Mouse (Mus musculus) stomach, postnatal 0 days (tissue): ENCODE data around the gene Hsf5. TPM values are rescaled to one million over a fixed set of nuclear protein-coding genes. Genes with fewer than 3 reads are reported as not detected.
A peak's percentile ranks its signal among the peaks of the same experiment; 100 is the strongest.

Source experiments
- ATAC-seq: fragments of 200-750 bp; cut with Nextera tagmentation; 2 replicates; pipeline ENCODE4 v1.8.0; 2017; ENCODE audit not compliant: low FRiP score, low TSS enrichment
- DNase-seq: peaks from one replicate; pipeline ENCODE4 v3.0.0-alpha.2; 2016; ENCODE audit warnings: low spot score
- H3K27ac ChIP-seq: fragments of 300-500 bp; sonication (generic); replicated peaks from 2 replicates; pipeline ENCODE4 v1.5.1; 2014; ENCODE audit warnings: mild to moderate bottlenecking, control low read depth
- H3K27me3 ChIP-seq: fragments of 300-500 bp; sonication (generic); 2 replicates; pipeline ENCODE4 v1.6.1; 2014; ENCODE audit warnings: low read length; ENCODE audit not compliant: control insufficient read depth, insufficient read depth
- H3K36me3 ChIP-seq: fragments of 300-500 bp; sonication (generic); 2 replicates; pipeline ENCODE4 v1.6.1; 2014; ENCODE audit warnings: low read length, mixed read lengths; ENCODE audit not compliant: control insufficient read depth, insufficient read depth
- H3K4me1 ChIP-seq: fragments of 300-500 bp; sonication (generic); replicated peaks from 2 replicates; pipeline ENCODE4 v1.6.1; 2014; ENCODE audit warnings: antibody characterized with exemption; ENCODE audit not compliant: control insufficient read depth, insufficient read depth
- H3K4me2 ChIP-seq: fragments of 300-500 bp; sonication (generic); replicated peaks from 2 replicates; pipeline ENCODE4 v1.6.1; 2014; ENCODE audit warnings: low read depth, mild to moderate bottlenecking, control low read depth, moderate library complexity
- H3K4me3 ChIP-seq: fragments of 300-500 bp; sonication (generic); 2 replicates; pipeline ENCODE4 v1.5.1; 2014; ENCODE audit warnings: low read depth, low read length, control low read depth
- H3K9ac ChIP-seq: fragments of 300-500 bp; sonication (generic); 2 replicates; pipeline ENCODE4 v1.6.1; 2014; ENCODE audit warnings: mild to moderate bottlenecking, low read length, control low read depth, mixed read lengths
- H3K9me3 ChIP-seq: fragments of 300-500 bp; sonication (generic); 2 replicates; pipeline ENCODE4 v1.6.1; 2016; ENCODE audit warnings: low read length; ENCODE audit not compliant: control insufficient read depth
- CTCF ChIP-seq: IDR thresholded peaks from 2 replicates; pipeline ENCODE4 v1.5.1; 2016; ENCODE audit warnings: antibody characterized with exemption, low read depth, mild to moderate bottlenecking, moderate library complexity
- EP300 ChIP-seq: optimal IDR thresholded peaks from 2 replicates; pipeline ENCODE3; 2016; ENCODE audit warnings: antibody characterized with exemption
- WGBS: fragments of 180-500 bp; shearing (Covaris S2); extraction: QIAGEN DNeasy Blood & Tissue Kit; methylation state at CpG from one replicate; pipeline ENCODE4 v1.1.7; 2014; 5-methylcytosine and 5-hydroxymethylcytosine counted together
- polyA plus RNA-seq: library from polyadenylated mRNA; unstranded; fragments of >200 nt; fragmentation: Nextera tagmentation; extraction: Ambion mirVana; gene quantifications from 2 replicates; pipeline ENCODE4 v1.2.1, GENCODE M21; 2015

The Hsf5 gene
- polyA plus RNA-seq, 1 experiment from 2014 or later: not detected

GRCm38 (mm10) chr11:87574520-87575180 is 42.3 kb upstream of the Hsf5 start:
- no peak overlapping the region for H3K4me2 ChIP-seq
- no peaks in the 10 kb centered on the region for H3K27me3 ChIP-seq
- no peak for TF ChIP-seq EP300
- TF ChIP-seq CTCF: no peak
- H3K9me3 ChIP-seq: no peaks in the 10 kb centered on the region
- peaks cover 3% of the 10 kb centered on the region; the same call in 1 of the 2 replicates for H3K4me1 ChIP-seq
- DNase-seq (no peak), ATAC-seq (no peak)
- H3K27ac ChIP-seq: no peak overlapping the region
- H3K9ac ChIP-seq: no peak overlapping the region
- H3K36me3 ChIP-seq: no peaks in the 10 kb centered on the region
- H3K4me3 ChIP-seq: no peak overlapping the region
- WGBS: 54% methylated on average over 21 of the region's 21 CpGs

- peak overlapping the region; percentile 47 for H3K4me3 ChIP-seq
- ATAC-seq (no peak), DNase-seq (no peak)
- H3K4me2 ChIP-seq: peak overlapping the region; percentile 75
- H3K27ac ChIP-seq: no peak overlapping the region
- no peaks in the 10 kb centered on the region for H3K36me3 ChIP-seq
- whole genome bisulfite sequencing: 33% methylated on average over 6 of the region's 6 CpGs
- no peaks in the 10 kb centered on the region for H3K9me3 ChIP-seq
- peak overlapping the region; percentile 59 for H3K9ac ChIP-seq
- TF ChIP-seq EP300 (no peak), CTCF (no peak)
- peaks cover 3% of the 10 kb centered on the region; the same call in 1 of the 2 replicates for H3K4me1 ChIP-seq
- no peaks in the 10 kb centered on the region for H3K27me3 ChIP-seq
Measured at GRCm38 (mm10) chr11:87577601-87578248, 39.2 kb upstream of the Hsf5 start.

- Histone ChIP-seq H3K4me2 (peak overlapping the region; percentile 75), H3K4me1 (peaks cover 3% of the 10 kb centered on the region; the same call in 1 of the 2 replicates), H3K9ac (peak overlapping the region; percentile 59), H3K36me3 (no peaks in the 10 kb centered on the region), H3K27ac (peak overlapping the region; percentile 82), H3K9me3 (no peaks in the 10 kb centered on the region), H3K27me3 (no peaks in the 10 kb centered on the region), H3K4me3 (peak overlapping the region; percentile 47)
- no peak; the same call in 1 of the 2 replicates for TF ChIP-seq CTCF
- TF ChIP-seq EP300: no peak
- WGBS: 2% methylated on average over 39 of the region's 40 CpGs
- DNase-seq (peak; percentile 83), ATAC-seq (peak; percentile 71)
Measured at GRCm38 (mm10) chr11:87578249-87578962, 38.6 kb upstream of the Hsf5 start.

GRCm38 (mm10) chr11:87578963-87579601 is 37.9 kb upstream of the Hsf5 start:
- ATAC-seq: no peak; the same call in 1 of the 2 replicates
- TF ChIP-seq CTCF (no peak), EP300 (no peak)
- 25% methylated on average over 9 of the region's 10 CpGs for WGBS
- peaks cover 3% of the 10 kb centered on the region; the same call in 1 of the 2 replicates for H3K4me1 ChIP-seq
- H3K9ac ChIP-seq: no peak overlapping the region
- no peaks in the 10 kb centered on the region for H3K9me3 ChIP-seq
- DNase-seq: no peak
- H3K36me3 ChIP-seq: no peaks in the 10 kb centered on the region
- H3K4me2 ChIP-seq: peak overlapping the region; percentile 75
- H3K27ac ChIP-seq: peak overlapping the region; percentile 82; the same call in 1 of the 2 replicates
- H3K27me3 ChIP-seq: no peaks in the 10 kb centered on the region
- H3K4me3 ChIP-seq: peak overlapping the region; percentile 47; the same call in 1 of the 2 replicates

GRCm38 (mm10) chr11:87579713-87580112 is 37.3 kb upstream of the Hsf5 start:
- Histone ChIP-seq H3K9ac (no peak overlapping the region), H3K4me3 (no peak overlapping the region), H3K4me1 (peaks cover 3% of the 10 kb centered on the region; the same call in 1 of the 2 replicates), H3K36me3 (no peaks in the 10 kb centered on the region), H3K27ac (peak overlapping the region; percentile 24; the same call in 1 of the 2 replicates), H3K27me3 (no peaks in the 10 kb centered on the region), H3K4me2 (peak overlapping the region; percentile 14; the same call in 1 of the 2 replicates), H3K9me3 (no peaks in the 10 kb centered on the region)
- DNase-seq: no peak
- WGBS: 48% methylated on average over 1 of the region's 1 CpGs
- no peak for TF ChIP-seq CTCF
- no peak for TF ChIP-seq EP300
- no peak for ATAC-seq
